Mouse (Mus musculus) cerebellum, adult 2 months (tissue): ENCODE measurements at regions not wholly inside any gene's neighbourhood (a gene's known extent, or its start where the extent isn't known, plus 50 kb on each side); places are given as distances from the start of the nearest gene placed in this dataset.

Source experiments
- CTCF ChIP-seq: fragments of 200-500 bp; IDR thresholded peaks from 2 replicates; pipeline ENCODE4 v1.5.1; 2011; ENCODE audit warnings: low read depth, mild to moderate bottlenecking, control low read depth, low read length, moderate library complexity, borderline replicate concordance; ENCODE audit not compliant: insufficient read depth
- POLR2A ChIP-seq: fragments of 200-500 bp; IDR thresholded peaks from 2 replicates; pipeline ENCODE4 v1.6.1; 2011; ENCODE audit warnings: low read length, control low read depth, borderline replicate concordance; ENCODE audit not compliant: insufficient read depth

DNA sequence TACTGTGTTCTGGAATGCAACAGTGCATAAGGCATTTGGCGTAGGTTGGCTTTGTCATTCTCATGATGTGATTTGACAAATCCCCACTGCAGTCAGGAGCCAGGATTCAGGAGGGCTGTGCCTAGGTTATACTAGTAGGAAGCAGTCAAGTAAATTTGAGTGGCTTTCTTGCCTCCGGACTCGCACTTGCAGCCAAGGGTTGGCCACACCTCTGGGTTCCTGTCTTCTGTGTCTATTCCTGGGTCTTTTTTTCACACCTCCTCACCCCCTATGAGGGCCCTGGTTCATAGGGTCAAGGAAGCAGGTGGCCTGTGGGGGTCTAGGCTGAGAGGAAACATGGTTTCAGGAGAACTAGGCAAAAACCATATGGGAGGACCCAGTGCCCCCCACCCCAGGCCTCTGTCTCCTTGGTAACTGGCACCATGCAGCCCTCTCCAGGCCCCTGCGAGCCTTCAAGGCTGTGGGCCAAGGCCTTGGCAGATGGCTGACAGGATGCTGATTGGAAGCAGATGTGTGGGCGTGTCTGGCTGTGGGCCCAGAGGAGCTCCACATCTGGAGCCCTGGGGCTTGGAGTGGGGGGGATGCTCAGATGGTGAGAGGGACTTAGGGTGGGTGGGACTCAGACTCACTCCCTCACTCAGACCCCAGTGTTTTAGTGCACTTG lies 195.7 kb downstream of the Rgs3 start:
- TF ChIP-seq CTCF (no peak), POLR2A (no peak)
